Mouse (Mus musculus) bone marrow, adult 2 months (tissue): ENCODE data around the gene Stxbp5.

ENCODE experiments used
- CTCF ChIP-seq: fragments of 200-500 bp; IDR thresholded peaks from 2 replicates; pipeline ENCODE4 v1.5.1; 2011; ENCODE audit warnings: low read length, control low read depth; ENCODE audit not compliant: control insufficient read depth, insufficient read depth
- POLR2A ChIP-seq: fragments of 200-500 bp; IDR thresholded peaks from 2 replicates; pipeline ENCODE4 v1.6.1; 2011; ENCODE audit warnings: low read depth, mild to moderate bottlenecking, control low read depth, low read length, borderline replicate concordance; ENCODE audit not compliant: control insufficient read depth

- no peak for TF ChIP-seq CTCF
- TF ChIP-seq POLR2A, result no peak
Measured at GRCm38 (mm10) chr10:9829744-9830143, 71.1 kb downstream of the Stxbp5 start.
